Mouse (Mus musculus) liver, postnatal 0 days (tissue): ENCODE results near the gene Fn1. TPM values are rescaled to one million over a fixed set of nuclear protein-coding genes. Genes with fewer than 3 reads are reported as not detected.
A peak's percentile ranks its signal among the peaks of the same experiment; 100 is the strongest.

Experiments used
- ATAC-seq: fragments of 200-750 bp; cut with Nextera tagmentation; 2 replicates; pipeline ENCODE4 v1.8.0; 2017; ENCODE audit warnings: mild to moderate bottlenecking, moderate library complexity
- DNase-seq: peaks from one replicate; pipeline ENCODE4 v3.0.0-alpha.2; 2016
- H3K27ac ChIP-seq: fragments of 300-500 bp; sonication (generic); 2 replicates; pipeline ENCODE4 v1.5.1; 2014; ENCODE audit warnings: antibody characterized with exemption, moderate library complexity, mild to moderate bottlenecking, low read depth
- H3K27me3 ChIP-seq: fragments of 300-500 bp; sonication (generic); 2 replicates; pipeline ENCODE4 v1.6.1; 2014; ENCODE audit warnings: low read length, control low read depth, mixed read lengths; ENCODE audit not compliant: insufficient read depth
- H3K36me3 ChIP-seq: fragments of 300-500 bp; sonication (generic); replicated peaks from 2 replicates; pipeline ENCODE4 v1.6.1; 2014; ENCODE audit warnings: mild to moderate bottlenecking, control low read depth, low read length, moderate library complexity, mixed read lengths; ENCODE audit not compliant: insufficient read depth
- H3K4me1 ChIP-seq: fragments of 300-500 bp; sonication (generic); 2 replicates; pipeline ENCODE4 v1.6.1; 2014; ENCODE audit warnings: antibody characterized with exemption, mild to moderate bottlenecking, control low read depth; ENCODE audit not compliant: insufficient read depth
- H3K4me2 ChIP-seq: fragments of 300-500 bp; sonication (generic); 2 replicates; pipeline ENCODE4 v1.6.1; 2014; ENCODE audit warnings: low read depth, mild to moderate bottlenecking, low read length, moderate library complexity, mixed read lengths
- H3K4me3 ChIP-seq: fragments of 300-500 bp; sonication (generic); 2 replicates; pipeline ENCODE4 v1.5.1; 2014; ENCODE audit warnings: low read depth, low read length
- H3K9ac ChIP-seq: fragments of 300-500 bp; sonication (generic); replicated peaks from 2 replicates; pipeline ENCODE4 v1.6.1; 2014; ENCODE audit warnings: mild to moderate bottlenecking, moderate library complexity
- H3K9me3 ChIP-seq: fragments of 300-500 bp; sonication (generic); 2 replicates; pipeline ENCODE4 v1.6.1; 2016; ENCODE audit warnings: mild to moderate bottlenecking, control low read depth, low read length, mixed read lengths
- CTCF ChIP-seq: sonication (generic); IDR thresholded peaks from 2 replicates; pipeline ENCODE4 v1.5.1; 2016; ENCODE audit warnings: antibody characterized with exemption, low read depth
- EP300 ChIP-seq: IDR thresholded peaks from 2 replicates; pipeline ENCODE4 v1.6.1; 2016; ENCODE audit warnings: antibody characterized with exemption, low read depth, mild to moderate bottlenecking
- WGBS: fragments of 180-500 bp; shearing (Covaris S2); extraction: QIAGEN DNeasy Blood & Tissue Kit; methylation state at CpG from one replicate; pipeline ENCODE4 v1.1.7; 2014; ENCODE audit not compliant: insufficient replicate concordance; 5-methylcytosine and 5-hydroxymethylcytosine counted together
- polyA plus RNA-seq: library from polyadenylated mRNA; unstranded; fragments of >200 nt; fragmentation: Nextera tagmentation; extraction: Ambion mirVana; gene quantifications from 2 replicates; pipeline ENCODE4 v1.2.1, GENCODE M21; 2015

Gene Fn1
- polyA plus RNA-seq, 1 experiment from 2014 or later, result 450 TPM

- Histone ChIP-seq H3K4me3 (no peak overlapping the region), H3K4me1 (0 out of 2 replicates have a peak, but pooled peaks cover 3% of the 10 kb centered on the region), H3K9ac (no peak overlapping the region), H3K4me2 (no peak overlapping the region; the same call in 1 of the 2 replicates), H3K36me3 (peaks cover 39% of the 10 kb centered on the region), H3K9me3 (no peaks in the 10 kb centered on the region), H3K27me3 (no peaks in the 10 kb centered on the region), H3K27ac (peak overlapping the region; percentile 66; the same call in 1 of the 2 replicates)
- 41% methylated on average over 3 of the region's 3 CpGs for WGBS
- no peak for TF ChIP-seq CTCF
- no peak for TF ChIP-seq EP300
- ATAC-seq (no peak), DNase-seq (no peak)
Observed at GRCm38 (mm10) chr1:71645999-71646398, 7.0 kb downstream of the Fn1 start.

- Histone ChIP-seq H3K27me3 (no peaks in the 10 kb centered on the region), H3K9ac (no peak overlapping the region), H3K36me3 (peaks cover 44% of the 10 kb centered on the region), H3K4me2 (no peak overlapping the region), H3K4me1 (0 out of 2 replicates have a peak, but pooled peaks cover 3% of the 10 kb centered on the region), H3K9me3 (no peaks in the 10 kb centered on the region), H3K4me3 (no peak overlapping the region), H3K27ac (0 out of 2 replicates have a peak overlapping the region, but pooled peaks have one; percentile 30)
- DNase-seq, result no peak
- TF ChIP-seq CTCF (no peak), EP300 (no peak)
- no peak for ATAC-seq
- 86% methylated on average over 13 of the region's 13 CpGs for WGBS
Observed at GRCm38 (mm10) chr1:71645466-71645865, 7.5 kb downstream of the Fn1 start.

GRCm38 (mm10) chr1:71642794-71643193, 10.2 kb downstream of the Fn1 start:
- Histone ChIP-seq H3K27me3 (no peaks in the 10 kb centered on the region), H3K4me3 (no peak overlapping the region), H3K9ac (no peak overlapping the region), H3K27ac (no peak overlapping the region), H3K9me3 (no peaks in the 10 kb centered on the region), H3K4me1 (peaks cover 7% of the 10 kb centered on the region; the same call in 1 of the 2 replicates), H3K4me2 (no peak overlapping the region), H3K36me3 (peaks cover 42% of the 10 kb centered on the region)
- DNase-seq (no peak), ATAC-seq (peak; percentile 6)
- TF ChIP-seq EP300 (no peak), CTCF (no peak)
- WGBS, result 86% methylated on average over 10 of the region's 10 CpGs

GRCm38 (mm10) chr1:71641206-71641605, 11.8 kb downstream of the Fn1 start:
- Histone ChIP-seq H3K9ac (no peak overlapping the region), H3K27ac (no peak overlapping the region), H3K27me3 (no peaks in the 10 kb centered on the region), H3K4me1 (peaks cover 7% of the 10 kb centered on the region; the same call in 1 of the 2 replicates), H3K4me3 (no peak overlapping the region), H3K4me2 (no peak overlapping the region), H3K9me3 (no peaks in the 10 kb centered on the region), H3K36me3 (peaks cover 46% of the 10 kb centered on the region)
- no peak for ATAC-seq
- TF ChIP-seq CTCF (no peak), EP300 (no peak)
- DNase-seq, result no peak
- WGBS, result 77% methylated on average over 11 of the region's 11 CpGs

GRCm38 (mm10) chr1:71640157-71640556, 12.8 kb downstream of the Fn1 start:
- Histone ChIP-seq H3K4me1 (peaks cover 4% of the 10 kb centered on the region; the same call in 1 of the 2 replicates), H3K27ac (no peak overlapping the region), H3K36me3 (peaks cover 44% of the 10 kb centered on the region), H3K4me3 (no peak overlapping the region), H3K9ac (no peak overlapping the region; the same call in 1 of the 2 replicates), H3K9me3 (no peaks in the 10 kb centered on the region), H3K27me3 (no peaks in the 10 kb centered on the region), H3K4me2 (no peak overlapping the region)
- ATAC-seq (no peak), DNase-seq (no peak)
- 87% methylated on average over 8 of the region's 8 CpGs for WGBS
- TF ChIP-seq CTCF, result no peak
- no peak for TF ChIP-seq EP300

GRCm38 (mm10) chr1:71636665-71637064, 16.3 kb downstream of the Fn1 start:
- H3K27ac ChIP-seq, result no peak overlapping the region
- H3K9me3 ChIP-seq, result no peaks in the 10 kb centered on the region
- H3K9ac ChIP-seq, result no peak overlapping the region
- TF ChIP-seq EP300, result no peak
- no peak for TF ChIP-seq CTCF
- H3K4me1 ChIP-seq, result peaks cover 4% of the 10 kb centered on the region; the same call in 1 of the 2 replicates
- H3K4me3 ChIP-seq, result no peak overlapping the region
- DNase-seq (no peak), ATAC-seq (no peak)
- peaks cover 28% of the 10 kb centered on the region for H3K36me3 ChIP-seq
- H3K27me3 ChIP-seq, result no peaks in the 10 kb centered on the region
- H3K4me2 ChIP-seq, result no peak overlapping the region
- 80% methylated on average over 4 of the region's 4 CpGs for WGBS
